Mouse (Mus musculus) heart, embryonic 16.5 days (tissue): ENCODE measurements at regions not wholly inside any gene's neighbourhood (a gene's known extent, or its start where the extent isn't known, plus 50 kb on each side); places are given as distances from the start of the nearest gene placed in this dataset.

ENCODE experiments used
- ATAC-seq: fragments of 200-750 bp; cut with Nextera tagmentation; replicated peaks from 2 replicates; pipeline ENCODE4 v1.8.0; 2017; ENCODE audit warnings: moderate number of reproducible peaks; ENCODE audit not compliant: insufficient read depth, low FRiP score; ENCODE audit errors: extremely low read depth
- H3K27ac ChIP-seq: fragments of 300-500 bp; sonication (generic); 2 replicates; pipeline ENCODE4 v1.5.1; 2014; ENCODE audit warnings: mild to moderate bottlenecking, low read length, control low read depth, moderate library complexity
- H3K27me3 ChIP-seq: fragments of 300-500 bp; sonication (generic); 2 replicates; pipeline ENCODE4 v1.6.1; 2014; ENCODE audit warnings: low read length, mixed read lengths; ENCODE audit not compliant: control insufficient read depth, insufficient read depth
- H3K36me3 ChIP-seq: fragments of 300-500 bp; sonication (generic); 2 replicates; pipeline ENCODE4 v1.6.1; 2014; ENCODE audit not compliant: control insufficient read depth, insufficient read depth
- H3K4me1 ChIP-seq: fragments of 300-500 bp; sonication (generic); 2 replicates; pipeline ENCODE4 v1.6.1; 2014; ENCODE audit warnings: low read length, mixed read lengths; ENCODE audit not compliant: control insufficient read depth, insufficient read depth
- H3K4me2 ChIP-seq: fragments of 300-500 bp; sonication (generic); 2 replicates; pipeline ENCODE4 v1.6.1; 2014; ENCODE audit warnings: low read depth, mild to moderate bottlenecking, control low read depth, low read length
- H3K4me3 ChIP-seq: fragments of 300-500 bp; sonication (generic); 2 replicates; pipeline ENCODE4 v1.5.1; 2014; ENCODE audit warnings: mild to moderate bottlenecking, control low read depth, low read length
- H3K9ac ChIP-seq: fragments of 300-500 bp; sonication (generic); 2 replicates; pipeline ENCODE4 v1.6.1; 2014; ENCODE audit warnings: low read length, control low read depth
- H3K9me3 ChIP-seq: fragments of 300-500 bp; sonication (generic); replicated peaks from 2 replicates; pipeline ENCODE4 v1.6.1; 2016; ENCODE audit warnings: low read length; ENCODE audit not compliant: control insufficient read depth
- WGBS: fragments of 180-500 bp; shearing (Covaris S2); extraction: QIAGEN DNeasy Blood & Tissue Kit; methylation state at CpG from one replicate; pipeline ENCODE4 v1.1.7; 2014; 5-methylcytosine and 5-hydroxymethylcytosine counted together

DNA sequence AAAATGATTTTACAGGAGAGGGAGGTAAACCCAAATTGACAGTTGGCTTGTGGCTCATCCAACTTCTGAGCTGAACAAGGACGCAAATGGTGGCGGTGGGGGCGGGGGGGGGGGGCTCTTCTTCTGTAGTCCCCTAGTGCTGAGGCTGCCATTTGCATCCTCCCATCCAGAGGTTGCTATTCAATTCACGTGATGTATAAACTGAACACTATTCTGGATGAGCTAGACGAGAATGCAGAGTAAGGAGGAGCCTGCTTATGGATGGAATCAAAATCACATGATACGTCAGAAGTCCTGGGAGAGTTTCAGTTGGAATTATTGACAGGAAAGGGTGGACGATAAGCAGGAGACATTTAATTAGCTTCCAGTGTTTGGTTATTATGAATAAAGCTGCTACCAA lies 67.3 kb upstream of the Gli3 start:
- no peak overlapping the region for H3K27ac ChIP-seq
- H3K4me2 ChIP-seq = no peak overlapping the region
- no peak for ATAC-seq
- H3K9ac ChIP-seq = no peak overlapping the region
- no peaks in the 10 kb centered on the region for H3K9me3 ChIP-seq
- WGBS = 32% methylated on average over 7 of the region's 7 CpGs
- no peaks in the 10 kb centered on the region for H3K4me1 ChIP-seq
- H3K27me3 ChIP-seq = no peaks in the 10 kb centered on the region
- no peaks in the 10 kb centered on the region for H3K36me3 ChIP-seq
- H3K4me3 ChIP-seq = no peak overlapping the region

DNA sequence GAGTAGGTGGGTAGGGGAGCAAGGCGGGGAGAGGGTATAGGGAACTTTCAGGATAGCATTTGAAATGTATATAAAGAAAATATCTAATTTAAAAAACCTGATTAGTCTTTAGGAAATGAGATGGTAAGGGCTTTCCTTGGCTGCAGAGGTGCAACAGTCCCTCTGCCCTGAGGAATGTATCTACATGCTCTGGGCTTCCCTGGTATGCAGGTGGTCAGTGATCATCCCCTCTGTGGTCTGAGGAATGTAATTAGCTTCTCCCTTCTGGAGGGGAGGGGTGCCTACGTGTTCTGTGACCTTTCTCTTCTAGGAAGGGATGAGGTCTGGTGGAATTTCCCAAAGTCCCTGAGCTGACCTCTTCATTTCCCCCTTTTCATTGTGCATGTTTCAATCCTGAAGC lies 64.4 kb upstream of the Gli3 start:
- Histone ChIP-seq H3K9me3 (no peaks in the 10 kb centered on the region), H3K27me3 (no peaks in the 10 kb centered on the region), H3K9ac (no peak overlapping the region), H3K4me2 (no peak overlapping the region), H3K27ac (no peak overlapping the region), H3K4me3 (no peak overlapping the region), H3K36me3 (no peaks in the 10 kb centered on the region), H3K4me1 (no peaks in the 10 kb centered on the region)
- WGBS = 55% methylated on average over 2 of the region's 2 CpGs
- ATAC-seq = no peak
